Mouse (Mus musculus) brain, embryonic 14.5 days (tissue): ENCODE results near the gene Fam43b.

ENCODE experiments used
- CTCF ChIP-seq: fragments of 200-500 bp; IDR thresholded peaks from 2 replicates; pipeline ENCODE4 v1.5.1; 2012; ENCODE audit warnings: inconsistent platforms, mild to moderate bottlenecking, moderate library complexity, borderline replicate concordance; ENCODE audit not compliant: insufficient read depth, insufficient read length; ENCODE audit errors: extremely low read depth
- POLR2A ChIP-seq: fragments of 200-500 bp; IDR thresholded peaks from 2 replicates; pipeline ENCODE4 v1.6.1; 2012; ENCODE audit warnings: mild to moderate bottlenecking, inconsistent platforms, borderline replicate concordance; ENCODE audit not compliant: poor library complexity, insufficient read depth, insufficient read length, severe bottlenecking; ENCODE audit errors: extremely low read depth

- TF ChIP-seq CTCF (no peak), POLR2A (no peak)
Observed at GRCm38 (mm10) chr4:138396711-138397110, 383 bp upstream of the Fam43b start.
